Mouse (Mus musculus) midbrain, embryonic 15.5 days (tissue): Measurements from ENCODE around the gene Gng8. TPM values are rescaled to one million over a fixed set of nuclear protein-coding genes. Genes with fewer than 3 reads are reported as not detected.
A peak's percentile ranks its signal among the peaks of the same experiment; 100 is the strongest.

ENCODE experiments used
- ATAC-seq: fragments of 200-750 bp; cut with Nextera tagmentation; replicated peaks from 2 replicates; pipeline ENCODE4 v1.8.0; 2017; ENCODE audit warnings: moderate TSS enrichment
- H3K27ac ChIP-seq: fragments of 300-500 bp; sonication (generic); 2 replicates; pipeline ENCODE4 v1.5.1; 2015; ENCODE audit warnings: mild to moderate bottlenecking, inconsistent platforms
- H3K27me3 ChIP-seq: fragments of 300-500 bp; sonication (generic); replicated peaks from 2 replicates; pipeline ENCODE4 v1.6.1; 2015; ENCODE audit warnings: inconsistent platforms
- H3K36me3 ChIP-seq: fragments of 300-500 bp; sonication (generic); replicated peaks from 2 replicates; pipeline ENCODE4 v1.6.1; 2015; ENCODE audit warnings: inconsistent platforms
- H3K4me1 ChIP-seq: fragments of 300-500 bp; sonication (generic); 2 replicates; pipeline ENCODE4 v1.6.1; 2015; ENCODE audit warnings: inconsistent platforms
- H3K4me2 ChIP-seq: fragments of 300-500 bp; sonication (generic); 2 replicates; pipeline ENCODE4 v1.6.1; 2015; ENCODE audit warnings: inconsistent platforms, mild to moderate bottlenecking, moderate library complexity
- H3K4me3 ChIP-seq: fragments of 300-500 bp; sonication (generic); 2 replicates; pipeline ENCODE4 v1.5.1; 2015; ENCODE audit warnings: mild to moderate bottlenecking, inconsistent platforms
- H3K9ac ChIP-seq: fragments of 300-500 bp; sonication (generic); 2 replicates; pipeline ENCODE4 v1.6.1; 2015; ENCODE audit warnings: mild to moderate bottlenecking, inconsistent platforms
- H3K9me3 ChIP-seq: fragments of 300-500 bp; sonication (generic); 2 replicates; pipeline ENCODE4 v1.6.1; 2016; ENCODE audit warnings: inconsistent platforms
- WGBS: fragments of 180-500 bp; shearing (Covaris S2); methylation state at CpG from one replicate; pipeline ENCODE4 v1.1.7; 2015; ENCODE audit warnings: mixed read lengths; 5-methylcytosine and 5-hydroxymethylcytosine counted together
- polyA plus RNA-seq: library from polyadenylated mRNA; unstranded; fragments of >200 nt; fragmentation: Nextera tagmentation; extraction: Ambion mirVana; gene quantifications from 2 replicates; pipeline ENCODE4 v1.2.1, GENCODE M21; 2015

Gng8 gene
- polyA plus RNA-seq, 1 experiment from 2014 or later = 9.7 TPM

GRCm38 (mm10) chr7:16877717-16878116 is 13.9 kb upstream of the Gng8 start:
- Histone ChIP-seq H3K4me2 (no peak overlapping the region), H3K9ac (no peak overlapping the region), H3K4me1 (peaks cover 31% of the 10 kb centered on the region), H3K27ac (no peak overlapping the region), H3K36me3 (no peaks in the 10 kb centered on the region), H3K9me3 (no peaks in the 10 kb centered on the region), H3K4me3 (no peak overlapping the region), H3K27me3 (no peaks in the 10 kb centered on the region)
- WGBS = 86% methylated on average over 3 of the region's 3 CpGs
- no peak for ATAC-seq

- 0 out of 2 replicates have a peak, but pooled peaks cover 5% of the 10 kb centered on the region for H3K36me3 ChIP-seq
- H3K4me1 ChIP-seq = peaks cover 25% of the 10 kb centered on the region
- H3K4me3 ChIP-seq = no peak overlapping the region
- peaks cover 18% of the 10 kb centered on the region for H3K27me3 ChIP-seq
- H3K9me3 ChIP-seq = no peaks in the 10 kb centered on the region
- no peak overlapping the region for H3K4me2 ChIP-seq
- WGBS = 25% methylated on average over 9 of the region's 9 CpGs
- no peak for ATAC-seq
- no peak overlapping the region for H3K9ac ChIP-seq
- H3K27ac ChIP-seq = no peak overlapping the region
Measured at GRCm38 (mm10) chr7:16879796-16880547, 11.6 kb upstream of the Gng8 start.

GRCm38 (mm10) chr7:16880615-16881014 is 11.0 kb upstream of the Gng8 start:
- no peak overlapping the region for H3K9ac ChIP-seq
- H3K27me3 ChIP-seq = peaks cover 20% of the 10 kb centered on the region
- no peak overlapping the region for H3K4me2 ChIP-seq
- H3K4me1 ChIP-seq = peaks cover 24% of the 10 kb centered on the region
- H3K4me3 ChIP-seq = no peak overlapping the region
- no peak overlapping the region for H3K27ac ChIP-seq
- H3K9me3 ChIP-seq = no peaks in the 10 kb centered on the region
- 20% methylated on average over 5 of the region's 5 CpGs for WGBS
- no peak for ATAC-seq
- 0 out of 2 replicates have a peak, but pooled peaks cover 5% of the 10 kb centered on the region for H3K36me3 ChIP-seq

- Histone ChIP-seq H3K27me3 (peaks cover 32% of the 10 kb centered on the region), H3K4me1 (peaks cover 7% of the 10 kb centered on the region; the same call in 1 of the 2 replicates), H3K27ac (no peak overlapping the region), H3K9me3 (no peaks in the 10 kb centered on the region), H3K4me3 (no peak overlapping the region), H3K4me2 (no peak overlapping the region), H3K9ac (no peak overlapping the region), H3K36me3 (peaks cover 13% of the 10 kb centered on the region; the same call in 1 of the 2 replicates)
- 95% methylated on average over 6 of the region's 6 CpGs for WGBS
- ATAC-seq = no peak
Measured at GRCm38 (mm10) chr7:16883162-16883561, 8.4 kb upstream of the Gng8 start.

- ATAC-seq = no peak
- no peak overlapping the region for H3K4me2 ChIP-seq
- H3K4me1 ChIP-seq = peaks cover 7% of the 10 kb centered on the region; the same call in 1 of the 2 replicates
- H3K27ac ChIP-seq = no peak overlapping the region
- H3K9ac ChIP-seq = no peak overlapping the region
- no peaks in the 10 kb centered on the region for H3K9me3 ChIP-seq
- WGBS = 51% methylated on average over 4 of the region's 4 CpGs
- H3K27me3 ChIP-seq = peaks cover 32% of the 10 kb centered on the region
- H3K4me3 ChIP-seq = no peak overlapping the region
- peaks cover 13% of the 10 kb centered on the region; the same call in 1 of the 2 replicates for H3K36me3 ChIP-seq
Measured at GRCm38 (mm10) chr7:16884334-16884733, 7.3 kb upstream of the Gng8 start.

- no peaks in the 10 kb centered on the region for H3K9me3 ChIP-seq
- no peak overlapping the region for H3K4me2 ChIP-seq
- peaks cover 3% of the 10 kb centered on the region; the same call in 1 of the 2 replicates for H3K4me1 ChIP-seq
- H3K36me3 ChIP-seq = peaks cover 13% of the 10 kb centered on the region; the same call in 1 of the 2 replicates
- peak overlapping the region; percentile 12 for H3K4me3 ChIP-seq
- H3K27ac ChIP-seq = no peak overlapping the region
- WGBS = 10% methylated on average over 66 of the region's 95 CpGs
- ATAC-seq = peak; percentile 19; the same call in 1 of the 2 replicates
- peaks cover 32% of the 10 kb centered on the region for H3K27me3 ChIP-seq
- H3K9ac ChIP-seq = no peak overlapping the region
Measured at GRCm38 (mm10) chr7:16885271-16885776, 6.3 kb upstream of the Gng8 start.

- Histone ChIP-seq H3K27me3 (peaks cover 32% of the 10 kb centered on the region), H3K4me1 (0 out of 2 replicates have a peak, but pooled peaks cover under 1% of the 10 kb centered on the region), H3K36me3 (peaks cover 13% of the 10 kb centered on the region; the same call in 1 of the 2 replicates), H3K9ac (no peak overlapping the region), H3K4me2 (no peak overlapping the region), H3K27ac (no peak overlapping the region), H3K9me3 (no peaks in the 10 kb centered on the region), H3K4me3 (no peak overlapping the region)
- WGBS = 46% methylated on average over 59 of the region's 59 CpGs
- no peak for ATAC-seq
Measured at GRCm38 (mm10) chr7:16885905-16886304, 5.7 kb upstream of the Gng8 start.

- WGBS = 37% methylated on average over 6 of the region's 6 CpGs
- H3K27me3 ChIP-seq = peaks cover 15% of the 10 kb centered on the region; the same call in 1 of the 2 replicates
- H3K4me3 ChIP-seq = no peak overlapping the region
- no peaks in the 10 kb centered on the region for H3K9me3 ChIP-seq
- peaks cover 27% of the 10 kb centered on the region for H3K4me1 ChIP-seq
- peak overlapping the region; percentile 26; the same call in 1 of the 2 replicates for H3K4me2 ChIP-seq
- ATAC-seq = no peak
- no peak overlapping the region for H3K9ac ChIP-seq
- H3K27ac ChIP-seq = no peak overlapping the region
- peaks cover 7% of the 10 kb centered on the region; the same call in 1 of the 2 replicates for H3K36me3 ChIP-seq
Measured at GRCm38 (mm10) chr7:16890536-16890935, 1.1 kb upstream of the Gng8 start.

GRCm38 (mm10) chr7:16890944-16891343 is 642 bp upstream of the Gng8 start:
- H3K9me3 ChIP-seq = no peaks in the 10 kb centered on the region
- H3K27ac ChIP-seq = no peak overlapping the region
- peaks cover 11% of the 10 kb centered on the region; the same call in 1 of the 2 replicates for H3K27me3 ChIP-seq

GRCm38 (mm10) chr7:16892352-16892730 is 755 bp downstream of the Gng8 start:
- 39% methylated on average over 9 of the region's 9 CpGs for WGBS
- no peak overlapping the region for H3K27ac ChIP-seq
- no peak overlapping the region for H3K4me3 ChIP-seq
- H3K27me3 ChIP-seq = peaks cover 3% of the 10 kb centered on the region; the same call in 1 of the 2 replicates
- peaks cover 27% of the 10 kb centered on the region for H3K4me1 ChIP-seq
- H3K36me3 ChIP-seq = no peaks in the 10 kb centered on the region
- peak overlapping the region; percentile 49 for H3K4me2 ChIP-seq
- peak; percentile 31 for ATAC-seq
- H3K9me3 ChIP-seq = no peaks in the 10 kb centered on the region
- H3K9ac ChIP-seq = 0 out of 2 replicates have a peak overlapping the region, but pooled peaks have one; percentile 13

More at GRCm38 (mm10) chr7:16890944-16891343, 642 bp upstream of the Gng8 start:
- H3K9ac ChIP-seq = no peak overlapping the region
- H3K4me1 ChIP-seq = peaks cover 27% of the 10 kb centered on the region
- H3K36me3 ChIP-seq = peaks cover 6% of the 10 kb centered on the region; the same call in 1 of the 2 replicates
- WGBS = 3% methylated on average over 23 of the region's 23 CpGs
- ATAC-seq = no peak
- peak overlapping the region; percentile 26 for H3K4me2 ChIP-seq
- no peak overlapping the region for H3K4me3 ChIP-seq

- Histone ChIP-seq H3K9ac (no peak overlapping the region), H3K36me3 (no peaks in the 10 kb centered on the region), H3K27ac (peak overlapping the region; percentile 48), H3K4me1 (peaks cover 27% of the 10 kb centered on the region), H3K4me2 (peak overlapping the region; percentile 48; the same call in 1 of the 2 replicates), H3K9me3 (no peaks in the 10 kb centered on the region), H3K4me3 (no peak overlapping the region), H3K27me3 (peaks cover 3% of the 10 kb centered on the region; the same call in 1 of the 2 replicates)
- no peak for ATAC-seq
- 1% methylated on average over 6 of the region's 6 CpGs for WGBS
Measured at GRCm38 (mm10) chr7:16893612-16894011, 2.0 kb downstream of the Gng8 start.

- H3K27me3 ChIP-seq = peaks cover 3% of the 10 kb centered on the region; the same call in 1 of the 2 replicates
- peak; percentile 62 for ATAC-seq
- H3K27ac ChIP-seq = peak overlapping the region; percentile 48
- peaks cover 27% of the 10 kb centered on the region for H3K4me1 ChIP-seq
- no peaks in the 10 kb centered on the region for H3K36me3 ChIP-seq
- H3K4me2 ChIP-seq = peak overlapping the region; percentile 48
- H3K4me3 ChIP-seq = peak overlapping the region; percentile 22; the same call in 1 of the 2 replicates
- 4% methylated on average over 4 of the region's 4 CpGs for WGBS
- no peak overlapping the region; the same call in 1 of the 2 replicates for H3K9ac ChIP-seq
- no peaks in the 10 kb centered on the region for H3K9me3 ChIP-seq
Measured at GRCm38 (mm10) chr7:16894279-16894678, 2.7 kb downstream of the Gng8 start.
